Comparison of ENCODE assay signal across 19 mouse cellular contexts in the genomic region with DNA sequence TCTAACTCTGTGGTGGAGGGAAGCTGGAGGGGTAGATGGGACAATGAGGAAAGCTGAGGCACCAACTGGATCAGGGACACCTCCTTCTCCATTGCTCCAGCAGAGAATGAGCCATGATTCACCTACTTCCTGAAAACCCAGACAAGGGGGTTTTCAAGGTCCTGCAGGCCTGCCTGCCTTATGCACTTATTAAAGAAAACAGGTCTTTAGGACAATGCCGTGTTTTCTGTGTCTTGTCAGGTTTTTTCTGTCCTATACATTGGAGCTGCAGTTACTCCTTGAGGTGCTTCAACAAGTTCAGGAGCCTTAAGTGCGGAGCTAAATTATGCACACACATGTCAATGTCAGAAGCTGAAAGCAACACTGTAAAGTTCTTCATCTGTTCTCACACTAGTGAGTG. TPM values are rescaled to one million over a fixed set of nuclear protein-coding genes. Genes with fewer than 3 reads are reported as not detected.
"Had no signal": no experiment of that assay in that cellular context is flagged by ENCODE, and none has a peak within 500 bp of the region (broad histone marks: within the 10 kb centered on the region; RNA-seq: fewer than 3 reads in every experiment).

No protein-coding gene starts in this region.

- H3K4me2 ChIP-seq: limb, embryonic 13.5 days; liver, embryonic 13.5 days; lung, embryonic 14.5 days; stomach, embryonic 15.5 days had no signal

- H3K4me3 ChIP-seq: limb, embryonic 10.5 days; limb, embryonic 13.5 days; liver, embryonic 13.5 days; stomach, embryonic 15.5 days had no signal

- H3K36me3 ChIP-seq: stomach, embryonic 15.5 days had no signal

- H3K9ac ChIP-seq: limb, embryonic 13.5 days; liver, embryonic 13.5 days; lung, embryonic 14.5 days; stomach, embryonic 15.5 days had no signal

- H3K27me3 ChIP-seq: limb, embryonic 13.5 days; liver, embryonic 13.5 days; stomach, embryonic 15.5 days had no signal

- H3K9me3 ChIP-seq: limb, embryonic 10.5 days; limb, embryonic 13.5 days; liver, embryonic 13.5 days; stomach, embryonic 15.5 days had no signal

- H3K27ac ChIP-seq: limb, embryonic 10.5 days; limb, embryonic 13.5 days; macrophage; stomach, embryonic 15.5 days had no signal

- ATAC-seq: lung, postnatal 0 days had no signal

- DNase-seq: kidney, adult 18-20 months; kidney, adult 9 months; kidney, postnatal 14 days; kidney, postnatal 4 days; liver; liver, embryonic 13.5 days; lung, embryonic 14.5 days; midbrain, embryonic 14.5 days; right cerebral cortex, adult 18-20 months; right cerebral cortex, postnatal 14 days; right cerebral cortex, postnatal 4 days; spleen, adult 18-20 months; thymus, postnatal 25 days had no signal

RNA-seq across cellular contexts. Expression of gene Lcn2, which starts 53.5 kb away (rescaled TPM):
- total RNA-seq: midbrain, postnatal 0 days had no signal
- polyA plus RNA-seq: limb, embryonic 10.5 days; lung, embryonic 14.5 days; midbrain, embryonic 14.5 days had no signal
